Mouse (Mus musculus): ENCODE measurements around the gene Olfr1366. TPM values are rescaled to one million over a fixed set of nuclear protein-coding genes. Genes with fewer than 3 reads are reported as not detected.
A peak's percentile ranks its signal among the peaks of the same experiment; 100 is the strongest.
"Not testable (repeated sequence)": the region's sequence is repeated elsewhere in the genome, so short reads cannot be mapped to it uniquely, and the experiment has no call there.

Olfr1366 gene
- polyA plus RNA-seq, 1 experiment from 2014 or later: 0.11 TPM

- WGBS: 48% methylated on average over 7 of the region's 7 CpGs
- no peak for ATAC-seq (ENCODE audit: insufficient number of reproducible peaks, insufficient read depth, low FRiP score, low read depth)
Measured at GRCm38 (mm10) chr13:21530136-21530535, 12.5 kb downstream of the Olfr1366 start.

GRCm38 (mm10) chr13:21506221-21506649, 36.4 kb downstream of the Olfr1366 start:
- H3K4me3 ChIP-seq (ENCODE audit: control insufficient read depth in 1 of 2, insufficient read depth in 1 of 2, low read depth in 1 of 2, low read length in 2 of 2): peak overlapping the region; percentile 65 to 69
- 1% methylated on average over 21 of the region's 21 CpGs for WGBS
- peak; percentile 98 for ATAC-seq (ENCODE audit: insufficient number of reproducible peaks, insufficient read depth, low FRiP score, low read depth)

More at GRCm38 (mm10) chr13:21530136-21530535, 12.5 kb downstream of the Olfr1366 start:
- Histone ChIP-seq H3K27me3 (ENCODE audit: control insufficient read depth, insufficient read depth, low read length) (no peaks in the 10 kb centered on the region), H3K4me1 (ENCODE audit: control insufficient read depth in 2 of 2, insufficient read depth in 2 of 2, low read length in 2 of 2) (no peaks in the 10 kb centered on the region), H3K9ac (ENCODE audit: low read length) (no peak overlapping the region; the same call in 1 of the 2 replicates), H3K27ac (replicated peaks in 1 of 2; ENCODE audit: control insufficient read depth in 1 of 2, insufficient read depth in 1 of 2, low read depth in 2 of 2, low read length in 2 of 2) (no peak overlapping the region), H3K4me2 (ENCODE audit: low read length) (peak overlapping the region; percentile 76), H3K9me3 (ENCODE audit: control insufficient read depth, low read length) (no peaks in the 10 kb centered on the region), H3K4me3 (ENCODE audit: control insufficient read depth in 1 of 2, insufficient read depth in 1 of 2, low read depth in 1 of 2, low read length in 2 of 2) (peak overlapping the region in 1 of 2 experiments; percentile 91; a peak in 2 of 4 replicates), H3K36me3 (ENCODE audit: control insufficient read depth, insufficient read depth, low read length) (peaks cover 19% of the 10 kb centered on the region)

DNA sequence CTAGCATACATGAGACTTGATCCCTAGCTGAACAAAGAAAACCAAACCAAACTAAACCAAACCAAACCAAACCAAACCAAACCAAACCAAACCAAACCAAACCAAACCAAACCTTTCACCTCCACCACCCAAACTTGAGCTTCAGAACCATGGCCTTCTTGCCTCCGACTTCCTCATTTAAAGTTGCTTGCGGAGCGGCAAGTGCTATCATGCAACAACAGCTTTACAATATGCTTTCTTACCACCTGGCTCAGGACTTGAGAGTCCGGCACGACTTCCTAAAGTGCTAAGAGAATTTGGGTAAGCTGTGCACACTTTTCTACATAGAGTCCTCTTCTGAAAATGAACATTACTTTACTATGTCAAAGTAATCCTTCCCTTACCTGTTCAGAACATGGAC, 40.3 kb downstream of the Olfr1366 start:
- H3K4me1 ChIP-seq (ENCODE audit: control insufficient read depth in 2 of 2, insufficient read depth in 2 of 2, low read length in 2 of 2): 0 out of 4 replicates have a peak, but pooled peaks cover 0 to 3% of the 10 kb centered on the region in 2 experiments
- ATAC-seq (ENCODE audit: insufficient number of reproducible peaks, insufficient read depth, low FRiP score, low read depth): no peak
- no peak overlapping the region for H3K4me3 ChIP-seq (ENCODE audit: control insufficient read depth in 1 of 2, insufficient read depth in 1 of 2, low read depth in 1 of 2, low read length in 2 of 2)
- H3K9ac ChIP-seq (ENCODE audit: low read length): no peak overlapping the region
- no peak overlapping the region for H3K4me2 ChIP-seq (ENCODE audit: low read length)
- no peaks in the 10 kb centered on the region for H3K9me3 ChIP-seq (ENCODE audit: control insufficient read depth, low read length)
- WGBS: 82% methylated on average over 5 of the region's 5 CpGs
- H3K27ac ChIP-seq (replicated peaks in 1 of 2; ENCODE audit: control insufficient read depth in 1 of 2, insufficient read depth in 1 of 2, low read depth in 2 of 2, low read length in 2 of 2): no peak overlapping the region
- no peaks in the 10 kb centered on the region for H3K36me3 ChIP-seq (ENCODE audit: control insufficient read depth, insufficient read depth, low read length)
- H3K27me3 ChIP-seq (ENCODE audit: control insufficient read depth, insufficient read depth, low read length): no peaks in the 10 kb centered on the region

More at GRCm38 (mm10) chr13:21506221-21506649, 36.4 kb downstream of the Olfr1366 start:
- peak overlapping the region; percentile 78 for H3K9ac ChIP-seq (ENCODE audit: low read length)
- no peaks in the 10 kb centered on the region for H3K36me3 ChIP-seq (ENCODE audit: control insufficient read depth, insufficient read depth, low read length)
- H3K4me2 ChIP-seq (ENCODE audit: low read length): peak overlapping the region; percentile 63
- H3K27me3 ChIP-seq (ENCODE audit: control insufficient read depth, insufficient read depth, low read length): no peaks in the 10 kb centered on the region
- peak overlapping the region; percentile 67 to 84 for H3K27ac ChIP-seq (replicated peaks in 1 of 2; ENCODE audit: control insufficient read depth in 1 of 2, insufficient read depth in 1 of 2, low read depth in 2 of 2, low read length in 2 of 2)
- H3K9me3 ChIP-seq (ENCODE audit: control insufficient read depth, low read length): no peaks in the 10 kb centered on the region
- H3K4me1 ChIP-seq (ENCODE audit: control insufficient read depth in 2 of 2, insufficient read depth in 2 of 2, low read length in 2 of 2): 0 out of 4 replicates have a peak, but pooled peaks cover 0 to 3% of the 10 kb centered on the region in 2 experiments

- not testable (repeated sequence) for H3K4me1 ChIP-seq (ENCODE audit: control insufficient read depth in 2 of 2, insufficient read depth in 2 of 2, low read length in 2 of 2); H3K27me3 ChIP-seq (ENCODE audit: control insufficient read depth, insufficient read depth, low read length); ATAC-seq (ENCODE audit: insufficient number of reproducible peaks, insufficient read depth, low FRiP score, low read depth); H3K9ac ChIP-seq (ENCODE audit: low read length); H3K36me3 ChIP-seq (ENCODE audit: control insufficient read depth, insufficient read depth, low read length); H3K9me3 ChIP-seq (ENCODE audit: control insufficient read depth, low read length); H3K4me2 ChIP-seq (ENCODE audit: low read length); H3K4me3 ChIP-seq (ENCODE audit: control insufficient read depth in 1 of 2, insufficient read depth in 1 of 2, low read depth in 1 of 2, low read length in 2 of 2); H3K27ac ChIP-seq (replicated peaks in 1 of 2; ENCODE audit: control insufficient read depth in 1 of 2, insufficient read depth in 1 of 2, low read depth in 2 of 2, low read length in 2 of 2)
- 86% methylated on average over 17 of the region's 17 CpGs for WGBS
Measured at GRCm38 (mm10) chr13:21501182-21501581, 41.4 kb downstream of the Olfr1366 start, which contains the start of gene Gm11273. Gene Gm11273, minus strand, starts transcription at chr13:21501418.

GRCm38 (mm10) chr13:21495080-21495479, 47.5 kb downstream of the Olfr1366 start, which contains the start of gene AK157302:
Gene AK157302, plus strand, starts transcription at chr13:21495223.
- ATAC-seq (ENCODE audit: insufficient number of reproducible peaks, insufficient read depth, low FRiP score, low read depth): no peak
- Histone ChIP-seq H3K27ac (replicated peaks in 1 of 2; ENCODE audit: control insufficient read depth in 1 of 2, insufficient read depth in 1 of 2, low read depth in 2 of 2, low read length in 2 of 2) (no peak within 1 kb of the TSS), H3K4me1 (ENCODE audit: control insufficient read depth in 2 of 2, insufficient read depth in 2 of 2, low read length in 2 of 2) (no peaks in the 10 kb centered on the region), H3K9me3 (ENCODE audit: control insufficient read depth, low read length) (no peaks in the 10 kb centered on the region), H3K4me3 (ENCODE audit: control insufficient read depth in 1 of 2, insufficient read depth in 1 of 2, low read depth in 1 of 2, low read length in 2 of 2) (no peak within 1 kb of the TSS), H3K9ac (ENCODE audit: low read length) (no peak within 1 kb of the TSS), H3K36me3 (ENCODE audit: control insufficient read depth, insufficient read depth, low read length) (no peaks in the 10 kb centered on the region), H3K27me3 (ENCODE audit: control insufficient read depth, insufficient read depth, low read length) (no peaks in the 10 kb centered on the region), H3K4me2 (ENCODE audit: low read length) (no peak within 1 kb of the TSS)
- 93% methylated on average over 21 of the region's 21 CpGs for WGBS

GRCm38 (mm10) chr13:21492847-21493246, 49.8 kb downstream of the Olfr1366 start:
- 83% methylated on average over 5 of the region's 5 CpGs for WGBS
- Histone ChIP-seq H3K9me3 (ENCODE audit: control insufficient read depth, low read length) (no peaks in the 10 kb centered on the region), H3K27ac (replicated peaks in 1 of 2; ENCODE audit: control insufficient read depth in 1 of 2, insufficient read depth in 1 of 2, low read depth in 2 of 2, low read length in 2 of 2) (no peak overlapping the region), H3K27me3 (ENCODE audit: control insufficient read depth, insufficient read depth, low read length) (no peaks in the 10 kb centered on the region), H3K4me1 (ENCODE audit: control insufficient read depth in 2 of 2, insufficient read depth in 2 of 2, low read length in 2 of 2) (no peaks in the 10 kb centered on the region), H3K4me2 (ENCODE audit: low read length) (no peak overlapping the region), H3K4me3 (ENCODE audit: control insufficient read depth in 1 of 2, insufficient read depth in 1 of 2, low read depth in 1 of 2, low read length in 2 of 2) (no peak overlapping the region), H3K9ac (ENCODE audit: low read length) (no peak overlapping the region), H3K36me3 (ENCODE audit: control insufficient read depth, insufficient read depth, low read length) (no peaks in the 10 kb centered on the region)
- no peak for ATAC-seq (ENCODE audit: insufficient number of reproducible peaks, insufficient read depth, low FRiP score, low read depth)

DNA sequence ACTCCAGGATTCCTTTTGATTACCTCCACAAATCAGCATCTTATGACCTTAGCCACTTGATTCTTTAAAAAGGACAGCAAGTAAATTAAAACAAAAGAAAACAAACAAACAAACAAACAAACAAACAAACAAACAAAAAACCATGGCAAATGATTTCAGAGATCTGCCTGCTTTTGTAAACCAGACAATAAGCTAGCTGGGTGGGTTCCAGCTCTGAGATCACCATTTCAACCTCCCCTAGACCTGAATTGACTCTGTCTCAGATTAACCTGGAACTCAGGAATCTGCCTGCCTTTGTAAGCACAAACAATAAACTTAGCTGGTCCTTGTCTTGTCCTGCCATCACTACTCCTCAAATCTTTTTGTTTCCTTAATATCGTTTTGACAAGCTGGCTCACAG, 55.7 kb downstream of the Olfr1366 start:
- 81% methylated on average over 1 of the region's 1 CpGs for WGBS
- no peak for ATAC-seq (ENCODE audit: insufficient number of reproducible peaks, insufficient read depth, low FRiP score, low read depth)

More for the DNA sequence above, 55.7 kb downstream of the Olfr1366 start:
- peaks cover 9% of the 10 kb centered on the region; the same call in 1 of the 2 replicates for H3K36me3 ChIP-seq (ENCODE audit: control insufficient read depth, insufficient read depth, low read length)
- no peak overlapping the region for H3K9ac ChIP-seq (ENCODE audit: low read length)
- no peaks in the 10 kb centered on the region for H3K4me1 ChIP-seq (ENCODE audit: control insufficient read depth in 2 of 2, insufficient read depth in 2 of 2, low read length in 2 of 2)
- no peak overlapping the region for H3K27ac ChIP-seq (replicated peaks in 1 of 2; ENCODE audit: control insufficient read depth in 1 of 2, insufficient read depth in 1 of 2, low read depth in 2 of 2, low read length in 2 of 2)
- H3K4me3 ChIP-seq (ENCODE audit: control insufficient read depth in 1 of 2, insufficient read depth in 1 of 2, low read depth in 1 of 2, low read length in 2 of 2): no peak overlapping the region
- H3K27me3 ChIP-seq (ENCODE audit: control insufficient read depth, insufficient read depth, low read length): no peaks in the 10 kb centered on the region
- no peak overlapping the region for H3K4me2 ChIP-seq (ENCODE audit: low read length)
- no peaks in the 10 kb centered on the region; the same call in 1 of the 2 replicates for H3K9me3 ChIP-seq (ENCODE audit: control insufficient read depth, low read length)
